Mouse (Mus musculus): ENCODE data around the gene Fbn1. TPM values are rescaled to one million over a fixed set of nuclear protein-coding genes. Genes with fewer than 3 reads are reported as not detected.

Fbn1 gene
- polyA plus RNA-seq, 1 experiment from 2014 or later, result 17.2 TPM

DNA sequence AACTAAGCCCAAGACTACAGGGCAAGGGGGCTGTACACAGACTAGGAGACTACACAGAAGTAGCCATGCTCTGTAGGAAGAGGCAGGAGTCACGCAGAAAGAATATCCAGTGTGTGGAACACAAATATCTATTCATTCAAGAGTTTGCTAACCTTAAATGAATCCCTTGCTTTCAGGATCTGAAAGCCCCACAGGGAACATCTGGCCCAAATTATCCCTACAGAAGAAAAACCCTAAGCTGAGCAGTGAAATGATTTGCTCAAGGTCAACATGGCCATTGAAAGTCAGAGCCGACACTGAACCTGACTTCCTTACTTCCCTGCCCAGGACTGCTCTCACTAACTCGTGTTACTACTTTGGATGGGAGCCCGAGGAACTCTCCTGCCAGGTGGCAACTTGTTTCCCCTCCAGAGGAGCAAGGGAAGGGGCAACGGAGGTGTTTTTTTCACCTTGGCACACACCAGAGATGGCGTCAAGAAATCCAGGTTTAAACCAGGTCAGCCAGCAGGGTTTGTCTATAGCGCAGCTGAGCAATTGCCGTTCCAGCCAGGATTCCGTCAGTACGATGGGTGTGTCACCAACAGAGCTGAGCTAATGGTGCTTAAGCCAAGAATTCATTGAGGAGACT, 78.9 kb downstream of the Fbn1 start:
- H3K27me3 ChIP-seq (ENCODE audit: control insufficient read depth, insufficient read depth, low read length), result no peaks in the 10 kb centered on the region
- no peak overlapping the region for H3K27ac ChIP-seq (replicated peaks)
- ATAC-seq (ENCODE audit: low FRiP score, low TSS enrichment), result peak; percentile 45; the same call in 1 of the 2 replicates
- DNase-seq (ENCODE audit: low spot score), result peak; percentile 19
- H3K4me2 ChIP-seq (replicated peaks; ENCODE audit: low read depth), result no peak overlapping the region
- H3K9me3 ChIP-seq (ENCODE audit: control insufficient read depth, low read length), result no peaks in the 10 kb centered on the region
- no peak overlapping the region for H3K4me3 ChIP-seq (ENCODE audit: low read depth, low read length)
- H3K9ac ChIP-seq (ENCODE audit: low read length), result no peak overlapping the region
- 35% methylated on average over 10 of the region's 10 CpGs for WGBS
- no peaks in the 10 kb centered on the region for H3K36me3 ChIP-seq (ENCODE audit: control insufficient read depth, insufficient read depth, low read length)
- no peaks in the 10 kb centered on the region for H3K4me1 ChIP-seq (replicated peaks; ENCODE audit: control insufficient read depth, insufficient read depth)
- TF ChIP-seq CTCF (IDR thresholded peaks at IDR 0.05; ENCODE audit: low read depth) (no peak), EP300 (optimal IDR thresholded peaks at IDR 0.05) (no peak)

DNA sequence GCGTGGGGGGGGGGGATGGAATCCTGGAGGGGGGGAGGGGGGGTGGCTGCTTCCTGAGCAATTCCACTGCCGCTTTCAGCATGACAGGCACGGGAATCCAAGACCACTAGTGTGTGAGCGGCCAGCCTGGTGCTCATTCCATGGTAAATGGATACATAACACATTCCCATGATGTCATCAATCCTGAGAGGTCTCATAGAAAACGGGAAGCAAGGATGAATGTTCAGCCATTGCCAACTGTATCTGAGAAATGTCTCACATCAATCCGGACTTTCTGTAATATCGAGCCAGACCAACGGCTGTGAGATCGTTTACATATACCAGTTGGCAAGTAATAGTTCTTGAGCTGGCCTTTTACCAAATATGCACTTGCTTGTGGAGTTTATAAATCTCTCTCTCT, 87.2 kb downstream of the Fbn1 start:
- Histone ChIP-seq H3K27ac (replicated peaks) (no peak overlapping the region; the same call in 1 of the 2 replicates), H3K9me3 (ENCODE audit: control insufficient read depth, low read length) (no peaks in the 10 kb centered on the region), H3K4me3 (ENCODE audit: low read depth, low read length) (no peak overlapping the region), H3K27me3 (ENCODE audit: control insufficient read depth, insufficient read depth, low read length) (no peaks in the 10 kb centered on the region), H3K9ac (ENCODE audit: low read length) (no peak overlapping the region), H3K4me2 (replicated peaks; ENCODE audit: low read depth) (no peak overlapping the region), H3K4me1 (replicated peaks; ENCODE audit: control insufficient read depth, insufficient read depth) (no peaks in the 10 kb centered on the region; the same call in 1 of the 2 replicates), H3K36me3 (ENCODE audit: control insufficient read depth, insufficient read depth, low read length) (no peaks in the 10 kb centered on the region)
- WGBS, result 48% methylated on average over 9 of the region's 9 CpGs
- TF ChIP-seq CTCF (IDR thresholded peaks at IDR 0.05; ENCODE audit: low read depth) (no peak), EP300 (optimal IDR thresholded peaks at IDR 0.05) (no peak)
- DNase-seq (ENCODE audit: low spot score) (no peak), ATAC-seq (ENCODE audit: low FRiP score, low TSS enrichment) (peak; percentile 40; the same call in 1 of the 2 replicates)

DNA sequence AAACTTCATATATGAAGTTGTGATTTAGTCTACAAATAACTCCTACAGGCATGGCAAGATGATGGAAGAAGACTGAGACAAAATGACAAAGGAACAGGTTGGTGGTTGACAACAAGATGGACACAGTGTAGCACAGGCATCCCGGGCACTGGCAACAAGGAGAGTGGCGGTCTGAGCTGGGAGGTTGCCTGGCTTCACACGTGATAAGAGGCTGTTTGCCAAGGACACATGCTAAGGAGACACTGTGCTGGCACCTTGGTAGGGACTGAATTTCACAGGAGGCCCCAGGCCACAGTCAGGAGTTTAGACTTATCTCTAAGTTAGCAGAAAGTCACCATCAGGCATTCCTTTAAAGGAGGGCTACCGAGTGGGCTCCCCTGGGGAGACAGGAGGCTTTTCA, 88.1 kb downstream of the Fbn1 start:
- no peaks in the 10 kb centered on the region; the same call in 1 of the 2 replicates for H3K4me1 ChIP-seq (replicated peaks; ENCODE audit: control insufficient read depth, insufficient read depth)
- ATAC-seq (ENCODE audit: low FRiP score, low TSS enrichment) (no peak), DNase-seq (ENCODE audit: low spot score) (no peak)
- no peak overlapping the region for H3K4me3 ChIP-seq (ENCODE audit: low read depth, low read length)
- TF ChIP-seq EP300 (optimal IDR thresholded peaks at IDR 0.05) (no peak), CTCF (IDR thresholded peaks at IDR 0.05; ENCODE audit: low read depth) (no peak)
- no peaks in the 10 kb centered on the region for H3K9me3 ChIP-seq (ENCODE audit: control insufficient read depth, low read length)
- no peak overlapping the region for H3K9ac ChIP-seq (ENCODE audit: low read length)
- no peak overlapping the region for H3K27ac ChIP-seq (replicated peaks)
- H3K4me2 ChIP-seq (replicated peaks; ENCODE audit: low read depth), result no peak overlapping the region
- WGBS, result 69% methylated on average over 4 of the region's 4 CpGs
- no peaks in the 10 kb centered on the region for H3K27me3 ChIP-seq (ENCODE audit: control insufficient read depth, insufficient read depth, low read length)
- H3K36me3 ChIP-seq (ENCODE audit: control insufficient read depth, insufficient read depth, low read length), result no peaks in the 10 kb centered on the region

DNA sequence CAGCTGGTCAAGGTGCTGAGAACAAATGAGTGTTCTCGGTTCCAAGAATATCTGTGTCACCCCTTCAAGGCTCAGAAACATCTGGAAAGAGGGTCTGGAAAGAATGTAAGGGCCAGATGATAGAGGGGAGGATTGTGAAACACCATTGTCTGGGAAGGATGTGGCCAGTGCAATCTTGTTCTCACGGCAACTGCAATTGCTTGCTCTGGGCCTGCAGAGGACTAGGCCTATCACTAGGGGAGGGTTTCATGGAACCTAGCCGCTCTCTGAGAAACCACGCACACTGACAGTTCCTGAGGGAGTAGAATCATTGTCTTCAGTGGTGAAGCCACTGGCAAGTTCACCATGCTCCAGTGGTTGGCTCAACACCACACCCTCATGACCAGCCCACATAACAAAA, 89.2 kb downstream of the Fbn1 start:
- no peak for DNase-seq (ENCODE audit: low spot score)
- Histone ChIP-seq H3K4me1 (replicated peaks; ENCODE audit: control insufficient read depth, insufficient read depth) (no peaks in the 10 kb centered on the region; the same call in 1 of the 2 replicates), H3K27ac (replicated peaks) (no peak overlapping the region), H3K27me3 (ENCODE audit: control insufficient read depth, insufficient read depth, low read length) (no peaks in the 10 kb centered on the region), H3K9me3 (ENCODE audit: control insufficient read depth, low read length) (no peaks in the 10 kb centered on the region), H3K4me3 (ENCODE audit: low read depth, low read length) (no peak overlapping the region), H3K4me2 (replicated peaks; ENCODE audit: low read depth) (no peak overlapping the region), H3K9ac (ENCODE audit: low read length) (no peak overlapping the region), H3K36me3 (ENCODE audit: control insufficient read depth, insufficient read depth, low read length) (no peaks in the 10 kb centered on the region)
- ATAC-seq (ENCODE audit: low FRiP score, low TSS enrichment), result no peak
- 86% methylated on average over 4 of the region's 4 CpGs for WGBS
- TF ChIP-seq CTCF (IDR thresholded peaks at IDR 0.05; ENCODE audit: low read depth), result no peak
- TF ChIP-seq EP300 (optimal IDR thresholded peaks at IDR 0.05), result no peak

DNA sequence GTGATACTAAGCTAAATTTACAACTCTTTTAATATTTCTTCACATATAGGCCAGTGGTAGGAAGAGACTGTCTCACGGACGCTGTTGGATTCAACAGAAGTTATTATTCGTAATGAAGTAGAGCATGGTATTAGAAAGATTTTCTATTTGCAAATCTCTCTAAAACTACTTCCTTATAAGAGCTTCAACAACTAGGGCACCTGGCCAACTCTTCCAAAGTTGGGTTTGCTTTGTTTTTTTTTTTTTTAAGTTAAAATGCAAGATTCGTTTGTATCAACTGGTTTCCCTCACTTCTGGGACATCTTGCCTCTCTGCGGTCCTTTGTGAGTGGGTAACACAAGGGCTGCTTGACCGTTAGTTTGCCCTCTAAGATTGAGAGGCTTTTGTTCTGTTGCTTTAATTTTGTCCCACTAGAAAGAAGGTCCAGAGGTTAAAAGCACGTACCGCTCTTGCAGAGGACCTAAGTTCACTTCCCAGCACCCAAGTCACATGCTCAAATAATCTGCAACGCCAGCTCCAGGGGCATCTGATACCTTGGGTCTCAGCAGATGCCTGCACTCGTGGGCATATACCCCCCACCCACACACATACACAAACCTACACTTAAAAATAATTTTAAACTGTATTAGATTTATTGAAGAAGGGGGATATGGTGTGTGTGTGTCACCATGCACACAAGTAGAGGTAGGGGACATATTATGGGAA, 91.1 kb downstream of the Fbn1 start:
- no peak overlapping the region for H3K4me2 ChIP-seq (replicated peaks; ENCODE audit: low read depth)
- H3K4me1 ChIP-seq (replicated peaks; ENCODE audit: control insufficient read depth, insufficient read depth), result no peaks in the 10 kb centered on the region; the same call in 1 of the 2 replicates
- no peak for TF ChIP-seq EP300 (optimal IDR thresholded peaks at IDR 0.05)
- TF ChIP-seq CTCF (IDR thresholded peaks at IDR 0.05; ENCODE audit: low read depth), result no peak
- ATAC-seq (ENCODE audit: low FRiP score, low TSS enrichment), result no peak
- no peaks in the 10 kb centered on the region for H3K36me3 ChIP-seq (ENCODE audit: control insufficient read depth, insufficient read depth, low read length)
- DNase-seq (ENCODE audit: low spot score), result no peak
- no peaks in the 10 kb centered on the region for H3K9me3 ChIP-seq (ENCODE audit: control insufficient read depth, low read length)
- 60% methylated on average over 10 of the region's 10 CpGs for WGBS
- no peak overlapping the region for H3K27ac ChIP-seq (replicated peaks)
- H3K27me3 ChIP-seq (ENCODE audit: control insufficient read depth, insufficient read depth, low read length), result no peaks in the 10 kb centered on the region
- no peak overlapping the region for H3K4me3 ChIP-seq (ENCODE audit: low read depth, low read length)
- H3K9ac ChIP-seq (ENCODE audit: low read length), result no peak overlapping the region

DNA sequence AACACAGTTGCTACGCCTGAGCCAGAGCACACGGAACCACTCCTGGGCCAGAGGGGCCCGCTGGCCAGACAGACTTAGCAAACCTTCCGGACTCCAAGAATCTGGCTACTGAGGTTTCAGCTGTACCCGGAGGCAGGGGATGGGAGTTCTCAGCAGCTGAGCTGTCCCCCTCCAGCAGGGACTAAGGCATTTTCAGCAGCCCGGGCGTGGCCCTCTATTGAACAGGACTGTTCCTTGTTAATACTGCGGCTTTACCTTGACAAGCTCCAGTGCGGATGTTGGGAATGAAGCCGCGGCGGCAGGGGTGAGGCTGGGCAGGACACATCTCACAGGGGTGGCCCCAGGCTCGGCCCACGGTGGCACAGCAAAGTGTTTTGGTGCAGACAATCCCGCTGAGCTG, 95.4 kb downstream of the Fbn1 start:
- H3K27me3 ChIP-seq (ENCODE audit: control insufficient read depth, insufficient read depth, low read length), result no peaks in the 10 kb centered on the region
- ATAC-seq (ENCODE audit: low FRiP score, low TSS enrichment) (no peak), DNase-seq (ENCODE audit: low spot score) (peak; percentile 16)
- WGBS, result 71% methylated on average over 15 of the region's 15 CpGs
- H3K4me1 ChIP-seq (replicated peaks; ENCODE audit: control insufficient read depth, insufficient read depth), result no peaks in the 10 kb centered on the region; the same call in 1 of the 2 replicates
- no peak overlapping the region for H3K27ac ChIP-seq (replicated peaks)
- H3K9ac ChIP-seq (ENCODE audit: low read length), result no peak overlapping the region
- no peaks in the 10 kb centered on the region for H3K9me3 ChIP-seq (ENCODE audit: control insufficient read depth, low read length)
- H3K4me3 ChIP-seq (ENCODE audit: low read depth, low read length), result no peak overlapping the region
- no peak overlapping the region for H3K4me2 ChIP-seq (replicated peaks; ENCODE audit: low read depth)
- no peak for TF ChIP-seq EP300 (optimal IDR thresholded peaks at IDR 0.05)
- TF ChIP-seq CTCF (IDR thresholded peaks at IDR 0.05; ENCODE audit: low read depth), result no peak
- H3K36me3 ChIP-seq (ENCODE audit: control insufficient read depth, insufficient read depth, low read length), result no peaks in the 10 kb centered on the region

Data from stomach, postnatal 0 days (tissue).